Mouse (Mus musculus) cortical plate, adult 2 months (tissue): ENCODE data around the gene Slc2a6. TPM values are rescaled to one million over a fixed set of nuclear protein-coding genes. Genes with fewer than 3 reads are reported as not detected.

ENCODE experiments used
- H3K27ac ChIP-seq: fragments of 200-500 bp; 2 replicates; pipeline ENCODE4 v1.5.1; 2012; ENCODE audit warnings: low read length, control low read depth, inconsistent platforms; ENCODE audit not compliant: insufficient read depth
- H3K4me1 ChIP-seq: fragments of 200-500 bp; 2 replicates; pipeline ENCODE4 v1.6.1; 2011; ENCODE audit warnings: low read length; ENCODE audit not compliant: control insufficient read depth, insufficient read depth
- H3K4me3 ChIP-seq: fragments of 200-500 bp; 2 replicates; pipeline ENCODE4 v1.5.1; 2011; ENCODE audit warnings: mild to moderate bottlenecking, low read length, control low read depth; ENCODE audit not compliant: insufficient read depth
- CTCF ChIP-seq: fragments of 200-500 bp; IDR thresholded peaks from 2 replicates; pipeline ENCODE4 v1.5.1; 2011; ENCODE audit warnings: mild to moderate bottlenecking, control low read depth, low read length; ENCODE audit not compliant: insufficient read depth; ENCODE audit errors: extremely low read depth
- POLR2A ChIP-seq: fragments of 200-500 bp; IDR thresholded peaks from 2 replicates; pipeline ENCODE4 v1.6.1; 2011; ENCODE audit warnings: mild to moderate bottlenecking, low read length, control low read depth; ENCODE audit not compliant: insufficient read depth; ENCODE audit errors: extremely low read depth
- polyA plus RNA-seq: library from polyadenylated mRNA; depleted of rRNA; stranded (reverse); fragments of >200 nt; gene quantifications from 2 replicates; pipeline ENCODE4 v1.2.3, GENCODE M21; 2012; rRNA removed

The Slc2a6 gene
- polyA plus RNA-seq, 1 experiment: 43.2 TPM

GRCm38 (mm10) chr2:26980361-26980760 is 47.4 kb downstream of the Slc2a6 start:
- no peak for TF ChIP-seq POLR2A
- TF ChIP-seq CTCF: no peak
- no peaks in the 10 kb centered on the region for H3K4me1 ChIP-seq
- no peak overlapping the region for H3K27ac ChIP-seq
- no peak overlapping the region for H3K4me3 ChIP-seq

GRCm38 (mm10) chr2:26973960-26974359 is 53.8 kb downstream of the Slc2a6 start:
- no peak for TF ChIP-seq POLR2A
- TF ChIP-seq CTCF: no peak
- Histone ChIP-seq H3K4me1 (no peaks in the 10 kb centered on the region), H3K4me3 (no peak overlapping the region), H3K27ac (no peak overlapping the region)

- TF ChIP-seq CTCF (no peak), POLR2A (no peak)
- Histone ChIP-seq H3K4me3 (no peak within 1 kb of the TSS), H3K4me1 (no peaks in the 10 kb centered on the region), H3K27ac (no peak within 1 kb of the TSS)
Observed at GRCm38 (mm10) chr2:26973116-26973515, 54.7 kb downstream of the Slc2a6 start, which contains the start of gene Adamts13. Gene Adamts13 (plus strand): TSS chr2:26973416.

Other genes with a start within 250 kb of the Slc2a6 start
- gene Abo, start 163.0 kb downstream of the Slc2a6 start, polyA plus RNA-seq: not detected in 2 replicates
- gene Surf6, start 125.1 kb downstream of the Slc2a6 start, polyA plus RNA-seq: 18.7 and 19.1 TPM in 2 replicates
- gene Med22, start 117.3 kb downstream of the Slc2a6 start, polyA plus RNA-seq: 44.1 and 47.4 TPM in 2 replicates
- 642 and 671 TPM in 2 replicates for gene Rpl7a, start 117.2 kb downstream of the Slc2a6 start, polyA plus RNA-seq
- gene Surf2, start 111.6 kb downstream of the Slc2a6 start, polyA plus RNA-seq: 56.9 and 59.0 TPM in 2 replicates
- 136 and 138 TPM in 2 replicates for gene Surf1, start 111.5 kb downstream of the Slc2a6 start, polyA plus RNA-seq
- 56.1 and 58.4 TPM in 2 replicates for gene Surf4, start 94.1 kb downstream of the Slc2a6 start, polyA plus RNA-seq
- gene Stkld1, start 94.0 kb downstream of the Slc2a6 start, polyA plus RNA-seq: 0.23 and 0.30 TPM in 2 replicates
- gene Rexo4, start 63.6 kb downstream of the Slc2a6 start, polyA plus RNA-seq: 82.2 and 85.9 TPM in 2 replicates
- 6.9 and 7.0 TPM in 2 replicates for gene Adamts13, start 54.6 kb downstream of the Slc2a6 start, polyA plus RNA-seq
- 63.7 and 64.1 TPM in 2 replicates for gene Cacfd1, start 18.1 kb downstream of the Slc2a6 start, polyA plus RNA-seq
- gene Mymk, start 44.2 kb upstream of the Slc2a6 start, polyA plus RNA-seq: 0.51 and 0.69 TPM in 2 replicates
- gene Adamtsl2, start 51.4 kb upstream of the Slc2a6 start, polyA plus RNA-seq: 32.0 and 36.7 TPM in 2 replicates
- gene Fam163b, start 114.5 kb upstream of the Slc2a6 start, polyA plus RNA-seq: 129 and 142 TPM in 2 replicates
- gene Dbh, start 137.2 kb upstream of the Slc2a6 start, polyA plus RNA-seq: 0.23 and 0.31 TPM in 2 replicates
- gene Sardh, start 220.3 kb upstream of the Slc2a6 start, polyA plus RNA-seq: 7.9 and 8.3 TPM in 2 replicates